Mouse (Mus musculus): ENCODE data around the gene Brms1l.

Gene Brms1l

GRCm38 (mm10) chr12:55859409-55860349 is 23.6 kb downstream of the Brms1l start:
- in situ Hi-C loops (cut with MboI, MseI): no loop called here

GRCm38 (mm10) chr12:55860631-55861030 is 24.5 kb downstream of the Brms1l start:
- in situ Hi-C loops (cut with MboI, MseI): no loop called here

GRCm38 (mm10) chr12:55867738-55868137 is 31.6 kb downstream of the Brms1l start:
- in situ Hi-C loops (cut with MboI, MseI): no loop called here

GRCm38 (mm10) chr12:55869622-55870322 is 33.6 kb downstream of the Brms1l start:
- in situ Hi-C loops (cut with MboI, MseI): no loop called here

- in situ Hi-C loops (cut with MboI, MseI): no loop called here
Measured at GRCm38 (mm10) chr12:55885449-55885848, 49.3 kb downstream of the Brms1l start.

- in situ Hi-C loops (cut with MboI, MseI): no loop called here
Measured at GRCm38 (mm10) chr12:55888570-55888969, 52.4 kb downstream of the Brms1l start.

GRCm38 (mm10) chr12:55904801-55905200 is 68.7 kb downstream of the Brms1l start:
- in situ Hi-C loops (cut with MboI, MseI): no loop called here

GRCm38 (mm10) chr12:55912138-55912537 is 76.0 kb downstream of the Brms1l start:
- in situ Hi-C loops (cut with MboI, MseI): no loop called here

- in situ Hi-C loops (cut with MboI, MseI): no loop called here
Measured at GRCm38 (mm10) chr12:55913201-55913600, 77.1 kb downstream of the Brms1l start.

GRCm38 (mm10) chr12:55916250-55916649 is 80.1 kb downstream of the Brms1l start:
- in situ Hi-C loops (cut with MboI, MseI): no loop called here

GRCm38 (mm10) chr12:55917020-55917419 is 80.9 kb downstream of the Brms1l start:
- in situ Hi-C loops (cut with MboI, MseI): no loop called here

All from T-helper 17 cell (primary cell).